Mouse (Mus musculus): ENCODE measurements around the gene Sulf2.

- no peak for TF ChIP-seq POLR2A (IDR thresholded peaks at IDR 0.05; ENCODE audit: borderline replicate concordance, insufficient read depth, low read length)
- no peak for TF ChIP-seq CTCF (IDR thresholded peaks at IDR 0.05; ENCODE audit: borderline replicate concordance, insufficient read depth, low read depth, low read length)
Observed at GRCm38 (mm10) chr2:166068261-166068660, 87.2 kb downstream of the Sulf2 start.
